Comparison of ENCODE assay signal across 17 mouse cellular contexts in the genomic region with DNA sequence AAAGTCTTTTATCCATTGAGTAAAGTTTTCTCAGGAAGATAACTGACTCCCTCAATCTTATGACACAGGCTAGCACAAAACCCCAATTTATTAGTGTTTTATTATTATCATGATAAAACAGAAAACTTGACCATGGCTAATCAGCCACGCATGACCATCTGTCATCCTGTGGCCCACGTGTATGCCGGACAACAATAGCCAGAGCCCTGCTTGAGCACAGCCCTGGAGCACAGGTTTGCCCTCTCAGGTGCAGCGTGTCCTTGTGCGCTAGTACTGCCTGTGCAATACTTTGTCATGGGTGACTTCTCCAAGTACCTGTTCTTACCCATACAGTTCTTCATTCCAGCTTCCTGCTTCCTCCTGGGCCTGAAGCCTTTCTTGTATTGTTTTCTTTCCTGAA.
"Had no signal": no experiment of that assay in that cellular context is flagged by ENCODE, and none has a peak within 500 bp of the region (broad histone marks: within the 10 kb centered on the region; RNA-seq: fewer than 3 reads in every experiment).

No protein-coding gene starts in this region.

- H3K27me3 ChIP-seq: kidney, embryonic 15.5 days; limb, embryonic 13.5 days; liver, embryonic 12.5 days; liver, embryonic 15.5 days; lung, embryonic 15.5 days; megakaryocyte, embryonic 14.5 days; midbrain, embryonic 13.5 days had no signal

- H3K27ac ChIP-seq: kidney, embryonic 15.5 days; limb, embryonic 10.5 days; limb, embryonic 13.5 days; liver, embryonic 12.5 days; liver, embryonic 15.5 days; lung, embryonic 15.5 days; midbrain, embryonic 10.5 days; midbrain, embryonic 13.5 days had no signal

- H3K4me1 ChIP-seq: kidney, embryonic 15.5 days; limb, embryonic 10.5 days; liver, embryonic 12.5 days; liver, embryonic 15.5 days; lung, embryonic 15.5 days; megakaryocyte, embryonic 14.5 days; midbrain, embryonic 10.5 days; midbrain, embryonic 13.5 days had no signal

- DNase-seq: kidney, adult 8-10 months; kidney, postnatal 10 days; kidney, postnatal 36 days; liver; lung, adult 18-20 months; lung, postnatal 10 days; lung, postnatal 36 days; thymus, postnatal 25 days had no signal

- H3K4me3 ChIP-seq: kidney, embryonic 15.5 days; limb, embryonic 10.5 days; limb, embryonic 13.5 days; liver, embryonic 12.5 days; liver, embryonic 15.5 days; lung, embryonic 15.5 days; megakaryocyte, embryonic 14.5 days; midbrain, embryonic 10.5 days; midbrain, embryonic 13.5 days had no signal
